Mouse (Mus musculus) cortical plate, adult 2 months (tissue): ENCODE measurements around the gene Prss38.

ENCODE experiments used
- CTCF ChIP-seq: fragments of 200-500 bp; IDR thresholded peaks from 2 replicates; pipeline ENCODE4 v1.5.1; 2011; ENCODE audit warnings: mild to moderate bottlenecking, control low read depth, low read length; ENCODE audit not compliant: insufficient read depth; ENCODE audit errors: extremely low read depth
- POLR2A ChIP-seq: fragments of 200-500 bp; IDR thresholded peaks from 2 replicates; pipeline ENCODE4 v1.6.1; 2011; ENCODE audit warnings: mild to moderate bottlenecking, low read length, control low read depth; ENCODE audit not compliant: insufficient read depth; ENCODE audit errors: extremely low read depth

DNA sequence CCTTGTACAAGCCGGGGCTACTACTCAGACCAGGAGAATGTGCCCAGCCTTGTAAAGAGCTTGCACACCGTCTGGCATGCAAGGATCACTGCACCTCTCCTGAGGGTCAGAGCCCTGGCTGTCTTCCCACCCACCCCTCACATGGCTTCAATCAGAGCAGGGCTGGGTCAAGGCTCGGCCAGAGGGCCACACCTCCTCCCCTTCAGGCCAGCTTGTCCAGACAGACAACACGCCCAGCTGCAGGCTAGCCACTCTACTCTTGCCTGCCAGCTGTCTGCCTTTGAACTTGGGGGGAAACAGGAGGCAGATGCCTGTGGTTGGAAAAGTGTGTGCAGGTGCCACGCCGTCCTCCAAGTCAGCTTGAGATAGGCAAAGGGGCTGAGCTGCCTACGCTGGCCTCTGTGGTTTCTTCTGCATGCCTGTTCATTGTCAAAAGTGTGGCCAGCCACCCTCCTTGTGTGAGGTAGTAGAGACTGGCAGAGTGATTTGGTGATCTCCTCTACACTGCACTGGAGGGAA is 9.0 kb upstream of the Prss38 start:
- no peak for TF ChIP-seq CTCF
- TF ChIP-seq POLR2A, result no peak
